8 mouse cellular contexts compared by ENCODE assay signal in genomic region chr11:116107777-116108285, GRCm38 (mm10). TPM values are rescaled to one million over a fixed set of nuclear protein-coding genes. Genes with fewer than 3 reads are reported as not detected.
DNase-seq lines count a peak whose midpoint lies in the region; ATAC-seq and TF ChIP-seq lines count a peak whose summit lies in the region.

No protein-coding gene starts in this region.

- H3K36me3 ChIP-seq in lung, postnatal 0 days (ENCODE audit: insufficient read depth, low read length): 0 out of 2 replicates have a peak, but pooled peaks cover 6% of the 10 kb centered on the region
- H3K36me3 ChIP-seq in heart, embryonic 16.5 days (ENCODE audit: control insufficient read depth, insufficient read depth): peaks cover 11% of the 10 kb centered on the region
- no peaks in the 10 kb centered on the region for H3K36me3 ChIP-seq in limb, embryonic 13.5 days

- no peak for DNase-seq in lung, postnatal 0 days (ENCODE audit: low spot score)
- no peak for DNase-seq in lung, postnatal 14 days
- peak; percentile 69 for DNase-seq in testis, postnatal 10 days (ENCODE audit: low spot score)
- DNase-seq in left cerebral cortex, adult 8-10 months (ENCODE audit: low spot score in 2 of 2): no peak
- no peak for DNase-seq in natural killer cell, adult 2 months (ENCODE audit: low spot score in 2 of 2)
- DNase-seq in layer of hippocampus, adult 8-10 months (ENCODE audit: low spot score in 2 of 2): no peak

- no peak for TF ChIP-seq CTCF in lung, postnatal 0 days (IDR thresholded peaks at IDR 0.05)

- no peak overlapping the region; the same call in 1 of the 2 replicates for H3K27ac ChIP-seq in lung, postnatal 0 days (ENCODE audit: low read length)
- peak overlapping the region; percentile 84 for H3K27ac ChIP-seq in heart, embryonic 16.5 days (ENCODE audit: low read length)
- H3K27ac ChIP-seq in limb, embryonic 13.5 days: no peak overlapping the region; the same call in 1 of the 2 replicates

- H3K27me3 ChIP-seq in lung, postnatal 0 days (replicated peaks; ENCODE audit: insufficient read depth, low read length): 0 out of 2 replicates have a peak, but pooled peaks cover 10% of the 10 kb centered on the region
- H3K27me3 ChIP-seq in heart, embryonic 16.5 days (ENCODE audit: control insufficient read depth, insufficient read depth, low read length): no peaks in the 10 kb centered on the region
- H3K27me3 ChIP-seq in limb, embryonic 13.5 days: peaks cover 73% of the 10 kb centered on the region

- no peak overlapping the region for H3K9ac ChIP-seq in lung, postnatal 0 days (replicated peaks; ENCODE audit: low read depth)
- H3K9ac ChIP-seq in heart, embryonic 16.5 days (ENCODE audit: low read length): peak overlapping the region; percentile 95
- H3K9ac ChIP-seq in limb, embryonic 13.5 days: peak overlapping the region; percentile 73

- peaks cover 21% of the 10 kb centered on the region for H3K4me1 ChIP-seq in lung, postnatal 0 days (ENCODE audit: insufficient read depth, low read depth, low read length)
- peaks cover 51% of the 10 kb centered on the region for H3K4me1 ChIP-seq in heart, embryonic 16.5 days (ENCODE audit: control insufficient read depth, insufficient read depth, low read length)
- peaks cover 76% of the 10 kb centered on the region for H3K4me1 ChIP-seq in limb, embryonic 13.5 days

- peak overlapping the region; percentile 15 for H3K4me3 ChIP-seq in lung, postnatal 0 days (ENCODE audit: low read depth, low read length)
- H3K4me3 ChIP-seq in heart, embryonic 16.5 days (ENCODE audit: low read length): peak overlapping the region; percentile 84
- H3K4me3 ChIP-seq in limb, embryonic 13.5 days: peak overlapping the region; percentile 52

- TF ChIP-seq EP300 in lung, postnatal 0 days (IDR thresholded peaks at IDR 0.05): no peak

- H3K4me2 ChIP-seq in lung, postnatal 0 days (replicated peaks; ENCODE audit: low read depth, low read length): peak overlapping the region; percentile 65
- H3K4me2 ChIP-seq in heart, embryonic 16.5 days (ENCODE audit: low read depth, low read length): peak overlapping the region; percentile 72
- H3K4me2 ChIP-seq in limb, embryonic 13.5 days (replicated peaks): peak overlapping the region; percentile 72

- H3K9me3 ChIP-seq in lung, postnatal 0 days (ENCODE audit: low read length): no peaks in the 10 kb centered on the region
- H3K9me3 ChIP-seq in heart, embryonic 16.5 days (replicated peaks; ENCODE audit: control insufficient read depth, low read length): no peaks in the 10 kb centered on the region
- no peaks in the 10 kb centered on the region for H3K9me3 ChIP-seq in limb, embryonic 13.5 days

- WGBS in lung, postnatal 0 days: 45% methylated on average over 19 of the region's 19 CpGs
- WGBS in heart, embryonic 16.5 days: 38% methylated on average over 19 of the region's 19 CpGs
- 10% methylated on average over 19 of the region's 19 CpGs for WGBS in limb, embryonic 13.5 days

- no peak for ATAC-seq in lung, postnatal 0 days
- no peak for ATAC-seq in heart, embryonic 16.5 days (replicated peaks; ENCODE audit: extremely low read depth, insufficient read depth, low FRiP score)
- ATAC-seq in limb, embryonic 13.5 days (ENCODE audit: low FRiP score, low read depth): no peak

RNA-seq across cellular contexts. Expression of gene Trim47, which starts 19.2 kb away (rescaled TPM):
- polyA plus RNA-seq in lung, postnatal 0 days (2015; fragmentation: Nextera tagmentation; extraction: Ambion mirVana): 26.3 and 28.8 TPM in 2 replicates
- polyA plus RNA-seq in heart, embryonic 16.5 days (2015; fragmentation: Nextera tagmentation; extraction: Ambion mirVana): 79.8 and 89.2 TPM in 2 replicates
- polyA plus RNA-seq in limb, embryonic 13.5 days (2015; fragmentation: Nextera tagmentation; extraction: Ambion mirVana): 15.7 and 15.9 TPM in 2 replicates
- total RNA-seq in left cerebral cortex, adult 8-10 months (2022): 1 to 10 TPM; 5.6 to 8.1 (median 7.0) TPM
- total RNA-seq in layer of hippocampus, adult 8-10 months (2022): 10 to 100 TPM in 1 of 4 experiments, 1 to 10 TPM in 3; 5.0 to 13.0 (median 8.2) TPM

RNA-seq across cellular contexts. Expression of gene Wbp2, which starts 21.0 kb away (rescaled TPM):
- polyA plus RNA-seq in lung, postnatal 0 days (2015; fragmentation: Nextera tagmentation; extraction: Ambion mirVana): 84.8 and 108 TPM in 2 replicates
- polyA plus RNA-seq in heart, embryonic 16.5 days (2015; fragmentation: Nextera tagmentation; extraction: Ambion mirVana): 143 and 153 TPM in 2 replicates
- polyA plus RNA-seq in limb, embryonic 13.5 days (2015; fragmentation: Nextera tagmentation; extraction: Ambion mirVana): 43.1 and 47.9 TPM in 2 replicates
- total RNA-seq in left cerebral cortex, adult 8-10 months (2022): 100 to 1,000 TPM; 414 to 460 (median 438) TPM
- 100 to 1,000 TPM; 387 to 440 (median 429) TPM for total RNA-seq in layer of hippocampus, adult 8-10 months (2022)

RNA-seq across cellular contexts. Expression of gene Trim65, which starts 23.1 kb away (rescaled TPM):
- 3.9 TPM in 2 replicates for polyA plus RNA-seq in lung, postnatal 0 days (2015; fragmentation: Nextera tagmentation; extraction: Ambion mirVana)
- 5.3 and 6.5 TPM in 2 replicates for polyA plus RNA-seq in heart, embryonic 16.5 days (2015; fragmentation: Nextera tagmentation; extraction: Ambion mirVana)
- 2.3 and 3.2 TPM in 2 replicates for polyA plus RNA-seq in limb, embryonic 13.5 days (2015; fragmentation: Nextera tagmentation; extraction: Ambion mirVana)
- total RNA-seq in left cerebral cortex, adult 8-10 months (2022): 1 to 10 TPM; 6.3 to 7.7 (median 7.4) TPM
- 1 to 10 TPM; 7.2 to 10.0 (median 7.9) TPM for total RNA-seq in layer of hippocampus, adult 8-10 months (2022)

RNA-seq across cellular contexts. Expression of gene Unc13d, which starts 30.1 kb away (rescaled TPM):
- polyA plus RNA-seq in lung, postnatal 0 days (2015; fragmentation: Nextera tagmentation; extraction: Ambion mirVana): 14.9 and 25.3 TPM in 2 replicates
- polyA plus RNA-seq in heart, embryonic 16.5 days (2015; fragmentation: Nextera tagmentation; extraction: Ambion mirVana): 3.2 and 5.9 TPM in 2 replicates
- 2.1 and 2.4 TPM in 2 replicates for polyA plus RNA-seq in limb, embryonic 13.5 days (2015; fragmentation: Nextera tagmentation; extraction: Ambion mirVana)
- total RNA-seq in left cerebral cortex, adult 8-10 months (2022): 1 to 10 TPM; 1.2 to 4.1 (median 1.7) TPM
- total RNA-seq in layer of hippocampus, adult 8-10 months (2022): 1 to 10 TPM; 1.5 to 3.6 (median 2.3) TPM

RNA-seq across cellular contexts. Expression of gene Mrpl38, which starts 30.8 kb away (rescaled TPM):
- polyA plus RNA-seq in lung, postnatal 0 days (2015; fragmentation: Nextera tagmentation; extraction: Ambion mirVana): 44.1 and 45.9 TPM in 2 replicates
- 102 and 106 TPM in 2 replicates for polyA plus RNA-seq in heart, embryonic 16.5 days (2015; fragmentation: Nextera tagmentation; extraction: Ambion mirVana)
- polyA plus RNA-seq in limb, embryonic 13.5 days (2015; fragmentation: Nextera tagmentation; extraction: Ambion mirVana): 86.0 and 86.3 TPM in 2 replicates
- 10 to 100 TPM; 43.3 to 64.9 (median 56.2) TPM for total RNA-seq in left cerebral cortex, adult 8-10 months (2022)
- 10 to 100 TPM; 56.1 to 66.6 (median 62.8) TPM for total RNA-seq in layer of hippocampus, adult 8-10 months (2022)

Comparison
In these comparisons a context has a peak if more than half of its experiments do, and no peak if none do; other contexts are left out.
1. H3K4me3 ChIP-seq: peak in every context shown above with its lines; median percentile 84 in heart, embryonic 16.5 days; 52 in limb, embryonic 13.5 days; 15 in lung, postnatal 0 days.